Mouse (Mus musculus) frontal cortex, adult (tissue): ENCODE results near the gene Dock4.

Source experiments
- ATAC-seq: cut with Nextera tagmentation; 2 replicates; pipeline ENCODE4 v1.9.2; 2017; ENCODE audit warnings: mild to moderate bottlenecking, moderate library complexity, mixed read lengths; ENCODE audit not compliant: low TSS enrichment

Gene Dock4

DNA sequence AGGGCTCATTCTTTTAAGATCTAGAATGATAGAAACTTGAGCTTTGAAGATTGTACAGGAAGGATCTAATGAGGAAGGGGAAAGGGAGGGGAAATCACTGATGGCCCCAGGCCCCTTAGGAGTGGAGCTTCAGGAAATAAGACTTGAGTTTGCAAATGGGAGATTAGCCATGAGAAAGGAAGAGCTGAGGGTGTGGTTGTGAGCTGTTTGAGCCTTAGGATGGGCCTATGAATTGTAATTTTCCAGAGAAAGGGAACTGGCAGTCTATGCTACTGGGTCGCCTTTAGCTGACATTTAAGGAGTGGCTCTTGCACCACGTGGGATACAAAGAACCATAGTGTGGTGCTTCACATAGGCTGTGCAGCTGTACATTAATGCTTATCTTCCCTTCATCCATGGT lies 208.6 kb downstream of the Dock4 start:
- no peak for ATAC-seq

DNA sequence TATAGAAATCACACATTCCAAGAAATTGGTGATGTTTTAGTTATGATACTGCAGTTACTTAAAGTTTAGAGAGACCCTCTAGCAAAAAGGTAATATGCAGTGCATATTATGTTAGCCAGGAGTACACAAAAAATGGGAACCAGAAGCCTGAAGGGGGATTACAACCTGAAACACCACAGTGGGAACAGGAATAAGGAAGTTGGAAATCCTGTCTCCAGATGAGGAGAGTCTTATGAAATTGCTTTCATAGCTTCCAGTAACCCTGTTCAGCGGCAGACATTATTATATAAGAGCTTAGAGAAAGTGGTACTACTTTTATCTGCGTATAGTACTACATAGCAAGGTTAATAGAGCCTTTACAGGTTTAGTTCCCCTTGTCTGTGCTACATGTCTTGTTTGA lies 210.1 kb downstream of the Dock4 start:
- ATAC-seq: no peak

DNA sequence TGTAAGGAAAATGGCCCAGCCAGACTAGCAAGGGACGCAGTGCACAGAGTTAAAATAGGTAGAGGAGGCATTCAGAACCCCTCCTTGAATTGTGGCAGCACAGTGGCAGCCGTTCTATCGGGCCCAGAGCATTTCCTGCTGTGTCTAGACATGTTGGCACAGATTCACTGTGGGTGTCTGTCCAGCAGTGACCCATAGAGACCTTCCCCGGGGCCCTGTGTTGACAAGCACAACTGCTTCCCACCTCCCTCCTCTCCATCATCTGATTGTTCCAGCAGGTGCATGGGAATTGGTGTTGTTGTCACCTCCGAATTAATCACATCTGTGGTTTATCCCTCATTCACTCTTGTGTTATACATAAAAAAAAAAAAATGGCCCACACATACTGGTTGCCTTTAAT lies 210.7 kb downstream of the Dock4 start:
- ATAC-seq: peak; percentile 41; the same call in 1 of the 2 replicates

DNA sequence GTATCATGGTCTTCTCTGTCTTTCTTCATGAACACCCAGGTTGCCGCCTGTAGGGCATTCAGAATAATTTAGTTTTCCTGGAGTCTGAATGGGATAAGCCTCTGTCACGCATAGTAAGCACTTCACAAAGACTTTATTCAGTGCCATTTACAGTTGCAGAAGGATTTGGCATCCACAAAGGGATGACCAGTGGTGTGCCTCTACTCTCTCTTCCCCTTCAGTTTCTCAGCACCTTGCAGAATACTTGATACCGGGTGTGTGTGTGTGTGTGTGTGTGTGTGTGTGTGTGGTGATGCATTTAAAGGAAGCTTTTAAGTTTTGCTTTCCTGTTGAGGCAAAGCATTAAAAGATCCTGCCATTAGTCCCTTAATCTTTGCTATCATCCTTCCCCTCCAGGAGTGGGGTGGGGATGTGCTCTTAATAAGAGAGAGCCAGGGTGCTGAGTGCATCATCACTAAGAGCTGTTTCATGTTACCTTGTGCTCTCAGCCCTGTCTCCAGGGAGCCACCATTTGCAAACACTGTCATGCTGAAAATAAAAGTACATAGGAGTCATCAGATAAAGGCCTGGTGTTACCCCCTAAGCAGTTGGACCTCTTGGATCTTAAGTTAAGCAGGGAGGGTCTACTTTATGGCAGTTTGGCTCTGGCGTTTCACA lies 211.6 kb downstream of the Dock4 start:
- no peak for ATAC-seq

DNA sequence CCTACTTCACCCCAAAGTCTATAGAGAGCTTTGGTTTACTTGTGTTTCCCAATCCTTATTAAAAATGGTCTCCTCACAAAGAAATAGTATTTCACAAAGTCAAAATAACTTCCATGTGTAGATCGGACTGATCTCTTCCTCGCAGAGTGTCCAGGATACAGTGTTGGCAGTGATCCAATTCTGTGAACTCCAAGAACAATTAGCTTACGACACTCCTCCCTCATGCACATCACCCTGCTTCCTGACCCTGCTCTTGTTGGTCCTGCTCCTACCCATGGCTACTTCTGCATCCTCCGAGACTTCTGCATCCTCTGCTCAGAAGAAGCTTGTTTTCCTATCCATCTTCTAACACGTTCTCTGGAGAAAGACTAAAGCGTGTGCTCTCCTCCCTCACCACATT lies 213.9 kb downstream of the Dock4 start:
- ATAC-seq: no peak

DNA sequence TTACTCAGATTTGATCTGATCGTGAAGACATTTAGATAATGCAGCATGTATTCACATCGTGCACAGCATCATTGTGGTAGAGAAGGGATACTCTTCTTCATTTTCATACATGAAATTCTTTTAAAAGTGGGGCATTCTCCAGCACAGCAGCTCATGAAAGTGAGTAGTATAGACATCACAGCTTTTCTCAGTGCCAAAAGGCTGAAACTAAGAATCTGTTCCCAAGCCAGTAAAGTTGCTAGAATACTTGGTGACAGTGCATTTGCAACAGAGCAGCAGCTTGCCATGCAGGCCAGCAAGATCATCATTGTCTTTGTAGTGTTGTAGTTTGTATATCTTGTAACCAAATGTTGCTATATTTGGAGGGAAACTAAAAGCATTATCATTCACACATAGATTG lies 223.7 kb downstream of the Dock4 start:
- peak; percentile 87 for ATAC-seq

DNA sequence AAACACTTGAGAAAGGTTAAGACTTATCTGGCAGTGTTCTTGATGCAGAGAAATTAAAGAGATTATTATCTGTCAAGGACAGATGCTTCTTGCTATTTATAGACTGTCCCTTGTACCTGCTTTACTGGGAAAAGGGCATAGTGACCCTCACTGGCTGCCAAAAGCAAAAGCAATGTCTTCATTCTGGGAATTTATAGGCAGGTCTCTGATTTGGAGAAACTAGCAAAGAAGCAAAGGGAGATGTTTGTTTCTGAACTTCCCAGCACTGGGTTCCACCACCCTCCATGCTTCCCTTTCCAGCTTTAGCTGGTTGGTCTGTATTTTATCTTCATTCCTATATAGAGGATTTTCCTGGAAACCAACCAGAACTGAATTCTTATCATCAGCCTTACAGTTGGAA lies 225.0 kb downstream of the Dock4 start:
- no peak for ATAC-seq

DNA sequence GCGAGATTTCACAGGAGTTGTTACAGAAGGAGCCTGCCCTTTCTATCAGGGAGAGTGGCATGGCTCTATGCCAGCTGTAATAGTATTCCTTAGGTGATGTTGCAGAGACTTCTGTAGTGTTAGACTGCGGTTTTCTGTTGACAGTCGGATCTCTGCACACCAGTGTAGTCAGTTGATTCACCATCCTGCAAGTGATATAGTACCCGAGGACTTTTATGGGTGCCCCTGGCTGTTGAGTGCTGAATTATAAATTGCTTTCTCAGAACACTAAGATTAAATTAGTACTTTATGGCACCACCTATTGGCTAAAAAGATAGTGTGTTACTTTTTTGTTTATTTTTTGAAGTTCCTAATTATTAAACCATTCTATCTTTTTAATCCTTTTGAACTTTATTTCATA lies 234.0 kb downstream of the Dock4 start:
- ATAC-seq: no peak

DNA sequence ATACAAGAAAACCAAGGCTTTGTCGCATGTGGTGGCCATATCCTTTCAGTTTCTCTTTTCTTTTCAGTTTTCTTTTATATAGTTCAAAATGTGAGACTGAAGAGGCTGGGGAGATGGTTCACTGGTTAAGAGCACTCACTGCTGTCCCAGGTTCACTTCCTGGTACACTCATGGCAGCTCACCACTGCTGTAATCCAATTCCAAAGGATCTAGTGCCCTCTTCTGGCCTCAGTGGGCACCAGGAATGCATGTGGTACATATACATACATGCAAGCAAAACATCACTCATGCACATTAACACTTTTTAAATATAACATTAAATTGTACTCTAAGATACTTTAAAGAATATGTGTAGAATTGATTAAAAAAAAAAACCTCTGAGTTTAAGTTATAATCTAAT lies 234.8 kb downstream of the Dock4 start:
- ATAC-seq: 0 out of 2 replicates have a peak, but pooled peaks have one; percentile 44

DNA sequence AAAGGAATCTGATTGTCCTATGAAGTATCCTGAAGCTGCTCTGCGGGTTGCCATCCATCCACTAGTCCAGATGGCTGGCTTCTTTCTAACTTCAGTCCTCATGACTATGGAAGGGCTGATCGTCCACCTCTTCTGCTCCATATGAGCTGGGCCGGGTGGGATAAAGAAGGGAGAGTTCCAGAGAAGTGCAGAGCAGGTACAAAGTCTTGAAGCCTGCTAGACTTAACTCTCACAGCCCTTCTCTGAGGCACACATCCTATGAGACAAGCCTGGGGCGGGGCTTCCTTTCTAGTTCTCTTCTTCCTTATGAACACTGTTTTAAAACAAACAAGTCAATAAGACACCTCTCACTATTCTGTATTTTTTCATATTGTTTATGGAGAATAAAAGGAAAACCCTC lies 245.7 kb downstream of the Dock4 start:
- no peak for ATAC-seq

DNA sequence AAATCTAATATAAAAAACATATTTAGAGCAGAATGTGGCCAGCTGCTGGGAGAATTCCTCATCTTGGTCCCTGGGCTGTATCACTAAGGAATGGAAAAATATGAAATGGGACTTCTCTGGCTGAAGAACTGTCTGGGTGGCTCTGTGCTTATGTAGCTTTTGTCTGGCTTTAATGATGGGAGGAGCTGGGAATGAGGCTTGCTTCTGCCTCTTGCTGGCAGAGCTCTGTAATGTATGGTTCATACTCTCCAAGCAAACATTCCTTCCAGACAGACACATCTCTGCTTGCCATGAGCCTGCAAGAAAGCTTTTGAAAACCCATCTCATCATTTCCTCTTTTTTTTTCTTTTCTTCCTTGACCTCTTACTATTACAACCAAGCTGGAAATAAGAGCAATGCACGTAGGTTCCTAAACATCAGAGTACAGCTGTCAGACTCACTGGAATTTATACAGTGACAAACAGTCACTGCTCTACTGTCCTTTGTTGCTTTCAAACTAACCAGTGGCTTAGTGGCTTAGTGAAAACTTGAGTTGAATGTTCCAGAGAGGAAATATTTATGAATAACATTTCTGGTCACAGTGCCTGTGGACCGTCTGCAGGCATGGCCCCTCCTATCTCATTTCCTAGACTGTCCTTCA lies 248.4 kb downstream of the Dock4 start:
- no peak for ATAC-seq

DNA sequence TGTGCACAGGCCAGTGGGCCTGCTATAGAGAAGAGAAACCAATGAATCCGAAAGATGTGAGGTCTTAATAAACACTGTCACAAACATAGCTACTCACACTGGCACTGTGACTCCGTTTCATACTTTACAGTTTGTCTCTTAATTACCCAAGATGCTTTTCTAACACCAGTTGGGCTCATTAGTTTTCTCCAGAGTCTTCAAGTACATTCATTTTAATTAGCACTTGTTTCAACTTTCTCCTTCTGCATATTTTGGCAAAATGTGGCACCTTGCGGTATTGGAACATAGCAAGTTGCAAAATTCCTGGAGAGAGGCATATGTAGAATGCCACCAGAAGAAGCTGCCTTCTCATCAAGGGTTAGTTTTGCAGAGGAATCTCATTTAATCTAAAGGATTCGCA lies 252.6 kb downstream of the Dock4 start:
- ATAC-seq: no peak

DNA sequence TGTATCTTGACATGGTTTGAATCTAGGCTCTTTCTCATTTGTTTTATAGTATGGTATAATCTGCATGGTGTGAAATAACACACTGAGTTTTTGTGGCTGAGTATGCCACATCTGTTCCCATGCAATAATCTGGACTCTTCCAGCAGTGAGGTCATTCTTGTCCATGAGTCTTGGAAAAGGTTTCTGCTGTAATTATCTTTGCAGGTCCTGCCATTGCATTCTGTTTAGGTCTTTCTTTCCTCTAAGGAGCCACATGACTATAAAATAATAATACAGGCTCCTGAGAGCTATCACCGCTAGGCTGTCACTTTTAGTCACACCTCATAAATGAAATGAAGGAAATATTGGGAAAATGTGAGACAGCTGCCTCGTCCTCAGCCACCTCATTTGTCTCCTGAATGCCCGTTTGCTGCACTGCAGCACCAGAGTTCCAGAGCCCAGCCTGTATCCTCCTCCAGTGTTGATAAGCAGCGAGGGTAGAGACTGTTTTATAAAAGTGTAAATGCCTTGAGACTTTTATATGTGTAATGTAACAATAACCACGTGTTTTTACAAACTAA lies 256.6 kb downstream of the Dock4 start:
- no peak for ATAC-seq

DNA sequence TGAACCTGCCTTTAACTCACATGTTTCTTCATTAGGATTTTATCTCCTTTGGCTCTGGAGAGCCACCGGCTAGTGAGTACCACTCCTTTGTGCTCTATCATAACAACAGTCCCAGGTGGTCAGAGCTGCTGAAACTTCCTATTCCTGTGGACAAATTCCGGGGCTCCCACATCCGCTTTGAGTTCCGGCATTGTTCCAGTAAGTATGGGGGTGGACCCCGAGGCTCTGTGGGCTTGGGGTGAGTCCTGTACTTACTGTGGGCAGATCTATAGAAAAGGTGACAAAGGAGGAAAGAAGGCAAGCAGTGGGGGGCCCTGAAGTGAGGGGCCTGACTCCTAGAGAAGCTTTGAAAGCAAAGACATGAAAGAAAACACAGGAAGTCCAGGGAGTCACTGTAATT lies 258.5 kb downstream of the Dock4 start:
- no peak for ATAC-seq

DNA sequence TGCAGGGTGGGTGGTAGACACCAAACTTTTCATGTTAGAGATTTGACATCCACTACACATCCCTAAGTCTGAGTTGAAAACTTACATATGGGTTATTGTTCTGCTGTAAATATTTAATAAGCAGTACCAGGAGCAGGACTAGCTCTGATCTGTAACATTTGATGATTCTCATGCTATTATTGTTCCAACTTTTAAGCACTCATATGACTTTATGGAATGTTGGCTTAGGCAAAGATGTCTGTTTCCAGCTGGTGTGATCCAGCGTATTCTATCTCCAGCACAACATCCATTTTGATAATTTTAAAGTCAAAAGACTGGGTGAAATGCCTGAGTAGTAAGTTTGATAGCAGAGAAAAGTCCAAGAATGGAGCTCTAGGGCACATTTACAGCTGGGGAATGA lies 261.4 kb downstream of the Dock4 start:
- no peak for ATAC-seq

DNA sequence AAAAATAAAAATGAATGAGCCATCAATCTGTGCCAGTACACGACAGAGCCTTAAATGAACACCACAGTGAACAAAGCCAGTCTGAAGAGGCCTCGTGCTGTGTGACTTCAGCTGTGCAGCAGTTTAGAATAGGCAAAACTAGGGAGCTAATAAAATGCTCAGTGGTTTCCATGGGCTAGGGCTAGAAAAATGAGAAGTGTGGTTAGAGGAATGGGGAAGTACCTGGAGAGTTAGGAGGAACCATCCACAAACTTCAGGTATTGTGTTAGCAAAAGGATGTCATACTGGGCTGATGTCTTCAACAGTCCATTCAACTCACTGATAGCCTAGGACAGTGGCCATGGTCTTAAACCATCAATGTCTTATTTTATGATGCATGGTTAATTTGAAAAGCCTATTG lies 263.3 kb downstream of the Dock4 start:
- no peak for ATAC-seq

DNA sequence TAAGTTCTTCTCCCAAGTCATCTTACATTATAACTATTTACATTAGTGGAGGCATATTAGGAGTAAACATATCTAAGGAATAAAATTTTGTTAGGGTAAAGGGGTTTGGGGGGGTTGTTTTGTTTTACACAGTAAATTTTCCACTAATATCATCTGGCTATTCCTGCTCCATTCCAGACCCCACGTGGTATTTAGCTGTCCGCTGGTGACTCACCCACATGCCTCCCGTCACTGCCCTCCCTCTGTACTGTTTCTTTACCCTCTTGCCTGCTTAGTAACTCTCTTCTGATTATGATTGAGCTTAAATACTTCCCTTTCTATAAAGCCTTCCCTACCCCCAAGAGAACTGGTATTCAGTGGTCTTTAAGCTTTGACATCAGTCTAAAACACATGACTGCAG lies 266.5 kb downstream of the Dock4 start:
- ATAC-seq: no peak

DNA sequence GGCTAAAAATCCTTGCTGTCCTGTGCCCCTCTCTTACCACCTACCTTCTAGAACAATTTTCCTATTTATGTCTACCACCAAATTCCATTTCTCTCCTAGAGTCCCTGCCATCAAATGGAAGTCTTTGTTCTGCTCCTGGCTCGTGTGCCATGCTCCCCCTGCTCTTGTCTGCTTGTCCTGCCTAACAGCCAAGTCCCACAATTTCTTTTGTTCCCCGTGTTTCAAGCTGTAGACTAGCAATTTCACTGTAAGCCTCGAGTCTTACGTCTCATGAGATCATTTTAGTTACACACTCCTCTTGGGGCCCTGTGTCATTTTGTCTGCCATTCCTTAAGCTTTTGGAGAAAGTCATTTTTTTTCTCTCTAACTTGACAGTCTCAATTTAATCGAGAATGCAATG lies 268.5 kb downstream of the Dock4 start:
- peak; percentile 44; the same call in 1 of the 2 replicates for ATAC-seq

DNA sequence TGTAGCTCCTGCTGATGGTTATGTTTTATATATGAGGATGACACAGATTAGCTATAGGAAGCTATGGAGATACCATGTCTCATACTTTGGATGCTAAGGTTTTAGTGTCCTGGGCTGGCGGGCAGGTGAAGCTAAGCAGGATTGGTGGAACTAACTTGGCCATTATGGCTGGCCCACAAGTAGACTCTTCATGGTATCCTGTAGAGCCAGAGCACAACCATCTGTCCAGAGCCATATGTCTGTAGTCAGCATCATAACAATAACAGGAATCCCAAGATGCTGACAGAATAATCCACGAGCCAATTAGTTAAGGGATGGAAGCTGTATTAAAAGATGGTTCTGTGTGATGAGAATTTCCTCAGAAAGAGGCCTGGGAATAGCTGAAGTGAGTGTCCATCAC lies 269.4 kb downstream of the Dock4 start:
- no peak for ATAC-seq

DNA sequence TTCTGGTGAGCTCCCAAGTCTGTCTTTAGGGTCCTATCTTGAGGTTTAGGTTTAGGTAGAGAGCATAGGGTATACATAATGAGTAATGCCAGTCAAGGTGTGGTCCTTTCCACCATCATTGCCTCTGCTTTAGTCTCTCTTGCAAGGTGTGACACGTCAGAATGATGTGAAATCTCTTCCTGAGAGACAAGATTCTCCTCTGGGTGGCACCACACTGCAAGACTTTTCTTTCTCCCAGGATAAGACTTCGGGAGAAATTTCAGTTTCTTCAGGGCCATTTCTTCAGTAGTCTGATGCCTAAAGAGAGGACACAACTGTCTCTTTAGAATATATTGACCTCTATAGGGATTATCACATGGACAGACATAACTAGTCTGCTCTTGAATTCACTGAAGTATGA lies 282.6 kb downstream of the Dock4 start:
- peak; percentile 83 for ATAC-seq

DNA sequence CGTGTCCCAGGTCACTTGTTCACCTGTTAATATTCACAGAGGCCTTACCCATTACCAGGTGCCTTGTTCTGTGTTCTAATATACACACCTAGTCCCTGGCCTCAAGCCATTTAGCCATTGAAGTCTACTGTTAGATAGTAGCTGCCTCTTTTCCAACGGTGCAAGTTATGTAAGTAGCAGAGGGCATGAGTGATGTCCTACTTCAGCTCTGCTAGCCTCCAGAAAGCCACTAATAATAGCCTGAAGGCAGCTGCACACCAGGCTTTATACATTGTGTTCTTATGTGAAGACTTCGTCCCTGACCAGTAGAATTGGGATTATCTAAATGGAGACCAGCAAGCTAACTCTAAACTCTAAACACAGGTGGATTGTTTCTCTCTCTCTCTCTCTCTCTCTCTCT lies 285.0 kb downstream of the Dock4 start:
- peak; percentile 39; the same call in 1 of the 2 replicates for ATAC-seq

DNA sequence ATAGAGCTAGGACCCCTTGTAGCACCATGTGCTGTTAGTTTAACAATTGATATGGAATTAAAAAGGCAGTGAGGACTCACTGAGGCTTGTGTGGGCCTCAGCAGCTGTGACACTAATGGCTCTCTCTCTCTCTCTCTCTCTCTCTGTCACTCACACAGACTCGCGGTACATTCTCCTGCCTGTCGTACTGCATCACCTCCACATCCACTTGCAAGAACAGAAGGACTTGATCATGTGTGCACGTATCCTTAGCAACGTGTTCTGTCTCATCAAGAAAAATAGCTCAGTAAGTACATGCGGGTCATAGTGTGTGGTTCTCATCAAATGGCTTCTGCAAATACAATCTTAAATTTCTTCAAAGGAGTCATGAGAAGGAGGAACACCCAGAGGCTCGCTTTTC lies 299.7 kb downstream of the Dock4 start:
- peak; percentile 54; the same call in 1 of the 2 replicates for ATAC-seq

DNA sequence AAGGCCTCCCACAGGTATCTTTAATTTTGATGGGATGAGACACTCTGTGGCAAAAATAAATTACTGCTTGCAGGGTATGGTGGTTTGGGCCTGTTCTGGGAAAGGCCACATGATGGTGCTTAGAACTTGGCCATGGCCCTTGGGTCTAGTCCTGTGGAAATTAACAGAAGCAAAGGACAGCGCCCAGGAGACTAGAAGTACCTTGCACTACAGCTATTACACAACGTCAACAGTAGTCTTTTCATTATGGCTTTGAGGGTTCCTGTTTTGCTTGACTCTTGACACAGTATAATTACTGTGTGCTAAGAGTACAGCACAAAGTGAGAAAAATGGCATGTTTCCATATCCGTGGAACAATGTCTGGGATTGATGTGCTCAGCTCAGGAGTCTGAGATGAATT lies 300.3 kb downstream of the Dock4 start:
- ATAC-seq: peak; percentile 14; the same call in 1 of the 2 replicates

DNA sequence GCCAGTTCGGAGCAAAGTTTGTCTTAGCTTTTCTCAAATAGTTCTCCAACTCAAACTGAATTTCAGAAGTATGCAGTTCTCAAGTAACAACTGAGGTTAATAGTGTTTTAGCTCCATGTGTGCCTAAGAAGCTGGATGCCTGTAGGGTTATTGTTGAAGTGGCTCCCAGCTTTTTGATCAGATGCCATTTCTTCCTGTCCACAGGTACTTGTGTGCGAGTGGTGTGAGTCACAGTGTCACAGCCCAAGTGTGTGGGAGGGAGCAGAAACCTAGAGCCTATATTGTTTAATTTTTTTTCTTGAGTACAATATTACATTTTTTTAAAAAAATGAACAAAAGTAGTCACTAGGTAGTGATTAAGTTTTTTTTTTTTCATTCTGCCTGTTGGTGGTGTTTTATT lies 313.5 kb downstream of the Dock4 start:
- no peak for ATAC-seq
